Mouse (Mus musculus): Measurements from ENCODE around the gene Carmil1. TPM values are rescaled to one million over a fixed set of nuclear protein-coding genes. Genes with fewer than 3 reads are reported as not detected.
A peak's percentile ranks its signal among the peaks of the same experiment; 100 is the strongest.

The Carmil1 gene
- polyA plus RNA-seq, 1 experiment from 2014 or later, result 37.2 TPM

GRCm38 (mm10) chr13:23994024-23994423 lies 286.6 kb downstream of the Carmil1 start:
- WGBS, result 18% methylated on average over 9 of the region's 9 CpGs
- Histone ChIP-seq H3K36me3 (no peaks in the 10 kb centered on the region), H3K4me2 (no peak overlapping the region), H3K27me3 (replicated peaks) (peaks cover 8% of the 10 kb centered on the region), H3K27ac (no peak overlapping the region), H3K4me1 (no peaks in the 10 kb centered on the region), H3K9me3 (no peaks in the 10 kb centered on the region), H3K4me3 (replicated peaks) (no peak overlapping the region), H3K9ac (no peak overlapping the region)
- peak; percentile 60; the same call in 1 of the 2 replicates for ATAC-seq (ENCODE audit: insufficient read depth, low FRiP score, low read depth)

- no peak within 1 kb of the TSS for H3K27ac ChIP-seq
- no peak within 1 kb of the TSS for H3K9ac ChIP-seq
- no peaks in the 10 kb centered on the region for H3K4me1 ChIP-seq
- H3K4me2 ChIP-seq, result 0 out of 2 replicates have a peak within 1 kb of the TSS, but pooled peaks have one; percentile 8
- peak; percentile 31; the same call in 1 of the 2 replicates for ATAC-seq (ENCODE audit: insufficient read depth, low FRiP score, low read depth)
- peaks cover 8% of the 10 kb centered on the region for H3K27me3 ChIP-seq (replicated peaks)
- 1% methylated on average over 20 of the region's 20 CpGs for WGBS
- no peak within 1 kb of the TSS for H3K4me3 ChIP-seq (replicated peaks)
- no peaks in the 10 kb centered on the region for H3K9me3 ChIP-seq
- no peaks in the 10 kb centered on the region for H3K36me3 ChIP-seq
Observed at GRCm38 (mm10) chr13:23990928-23991327, 289.7 kb downstream of the Carmil1 start, which contains the start of gene Scgn. Gene Scgn (minus strand): TSS chr13:23991214.

GRCm38 (mm10) chr13:23990451-23990850 lies 290.1 kb downstream of the Carmil1 start:
- ATAC-seq (ENCODE audit: insufficient read depth, low FRiP score, low read depth), result no peak
- no peak overlapping the region for H3K4me2 ChIP-seq

GRCm38 (mm10) chr13:23985130-23985529 lies 295.5 kb downstream of the Carmil1 start:
- 40% methylated on average over 3 of the region's 3 CpGs for WGBS

More at GRCm38 (mm10) chr13:23990451-23990850, 290.1 kb downstream of the Carmil1 start:
- Histone ChIP-seq H3K9me3 (no peaks in the 10 kb centered on the region), H3K27ac (no peak overlapping the region), H3K4me3 (replicated peaks) (no peak overlapping the region), H3K27me3 (replicated peaks) (peaks cover 8% of the 10 kb centered on the region), H3K4me1 (no peaks in the 10 kb centered on the region), H3K9ac (no peak overlapping the region), H3K36me3 (no peaks in the 10 kb centered on the region)
- 38% methylated on average over 5 of the region's 5 CpGs for WGBS

GRCm38 (mm10) chr13:23972271-23972670 lies 308.3 kb downstream of the Carmil1 start:
- no peak overlapping the region for H3K9ac ChIP-seq
- 48% methylated on average over 5 of the region's 5 CpGs for WGBS
- no peak overlapping the region for H3K4me3 ChIP-seq (replicated peaks)
- H3K36me3 ChIP-seq, result no peaks in the 10 kb centered on the region
- H3K27me3 ChIP-seq (replicated peaks), result no peaks in the 10 kb centered on the region
- no peak for ATAC-seq (ENCODE audit: insufficient read depth, low FRiP score, low read depth)
- no peak overlapping the region for H3K4me2 ChIP-seq
- H3K4me1 ChIP-seq, result no peaks in the 10 kb centered on the region
- no peak overlapping the region for H3K27ac ChIP-seq
- H3K9me3 ChIP-seq, result no peaks in the 10 kb centered on the region

More at GRCm38 (mm10) chr13:23985130-23985529, 295.5 kb downstream of the Carmil1 start:
- no peak for ATAC-seq (ENCODE audit: insufficient read depth, low FRiP score, low read depth)
- no peak overlapping the region for H3K27ac ChIP-seq
- no peaks in the 10 kb centered on the region for H3K9me3 ChIP-seq
- no peaks in the 10 kb centered on the region for H3K36me3 ChIP-seq
- no peak overlapping the region for H3K9ac ChIP-seq
- no peaks in the 10 kb centered on the region for H3K4me1 ChIP-seq
- no peak overlapping the region for H3K4me2 ChIP-seq
- H3K27me3 ChIP-seq (replicated peaks), result no peaks in the 10 kb centered on the region
- H3K4me3 ChIP-seq (replicated peaks), result no peak overlapping the region

- H3K27ac ChIP-seq, result no peak overlapping the region
- ATAC-seq (ENCODE audit: insufficient read depth, low FRiP score, low read depth), result no peak
- H3K9me3 ChIP-seq, result no peaks in the 10 kb centered on the region
- no peak overlapping the region for H3K4me2 ChIP-seq
- WGBS, result 64% methylated on average over 2 of the region's 2 CpGs
- H3K9ac ChIP-seq, result no peak overlapping the region
- no peaks in the 10 kb centered on the region for H3K27me3 ChIP-seq (replicated peaks)
- no peaks in the 10 kb centered on the region for H3K36me3 ChIP-seq
- H3K4me1 ChIP-seq, result no peaks in the 10 kb centered on the region
- H3K4me3 ChIP-seq (replicated peaks), result no peak overlapping the region
Observed at GRCm38 (mm10) chr13:23971870-23972269, 308.7 kb downstream of the Carmil1 start.

- Histone ChIP-seq H3K27ac (no peak overlapping the region), H3K9me3 (no peaks in the 10 kb centered on the region), H3K4me3 (replicated peaks) (no peak overlapping the region), H3K36me3 (no peaks in the 10 kb centered on the region), H3K9ac (no peak overlapping the region), H3K27me3 (replicated peaks) (no peaks in the 10 kb centered on the region), H3K4me2 (no peak overlapping the region), H3K4me1 (no peaks in the 10 kb centered on the region)
- ATAC-seq (ENCODE audit: insufficient read depth, low FRiP score, low read depth), result no peak
- WGBS, result 74% methylated on average over 2 of the region's 2 CpGs
Observed at GRCm38 (mm10) chr13:23964909-23965308, 315.7 kb downstream of the Carmil1 start.

Other genes starting within 250 kb of the Carmil1 start
- gene Cmah, start 46.6 kb upstream of the Carmil1 start, polyA plus RNA-seq (2015; fragmentation: Nextera tagmentation; extraction: Ambion mirVana), result 0.54 and 0.67 TPM in 2 replicates